Mouse (Mus musculus): ENCODE data around the gene Ptx4. TPM values are rescaled to one million over a fixed set of nuclear protein-coding genes. Genes with fewer than 3 reads are reported as not detected.

The Ptx4 gene
- total RNA-seq, 1 experiment from 2014 or later: not detected

GRCm38 (mm10) chr17:25169706-25170105, 49.1 kb downstream of the Ptx4 start:
- no peak for ATAC-seq (replicated peaks; ENCODE audit: insufficient number of reproducible peaks, low FRiP score, low TSS enrichment, poor library complexity, severe bottlenecking)

DNA sequence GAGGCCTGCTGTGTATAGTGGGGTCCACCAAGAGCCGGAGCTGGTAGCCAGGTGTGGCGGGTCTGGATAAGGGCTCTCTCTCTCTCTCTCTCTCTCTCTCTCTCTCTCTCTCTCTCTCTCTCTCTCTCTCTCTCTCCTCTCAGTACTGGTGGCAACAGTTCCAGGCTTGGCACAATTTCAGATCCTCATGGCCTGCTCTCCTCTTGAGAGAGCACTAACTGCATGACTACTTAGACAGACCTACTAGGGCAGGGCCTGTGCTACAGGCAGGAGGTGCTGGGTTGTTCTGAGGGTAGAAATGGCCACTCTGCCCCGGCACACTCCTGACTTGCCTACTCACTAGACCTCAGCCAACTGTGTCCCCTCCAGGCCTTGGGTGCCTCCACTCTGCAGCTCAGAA, 52.0 kb downstream of the Ptx4 start:
- ATAC-seq (replicated peaks; ENCODE audit: insufficient number of reproducible peaks, low FRiP score, low TSS enrichment, poor library complexity, severe bottlenecking): no peak

Other genes with a start within 250 kb of the Ptx4 start
- gene Nubp2, start 234.4 kb upstream of the Ptx4 start, total RNA-seq (2017): 34.3 to 41.0 TPM (median 40.1 TPM) in 3 replicates
- gene Spsb3, start 234.1 kb upstream of the Ptx4 start, total RNA-seq (2017): 16.6 to 25.9 TPM (median 20.5 TPM) in 3 replicates
- 12.0 to 20.2 TPM (median 12.9 TPM) in 3 replicates for gene Eme2, start 225.7 kb upstream of the Ptx4 start, total RNA-seq (2017)
- 13.4 to 24.4 TPM (median 19.0 TPM) in 3 replicates for gene Mrps34, start 225.6 kb upstream of the Ptx4 start, total RNA-seq (2017)
- gene Nme3, start 224.3 kb upstream of the Ptx4 start, total RNA-seq (2017): 28.0 to 48.6 TPM (median 30.1 TPM) in 3 replicates
- gene Mapk8ip3, start 183.8 kb upstream of the Ptx4 start, total RNA-seq (2017): 46.0 to 84.3 TPM (median 50.2 TPM) in 3 replicates
- gene Jpt2, start 160.1 kb upstream of the Ptx4 start, total RNA-seq (2017): 13.4 to 14.4 TPM (median 14.2 TPM) in 3 replicates
- 10.3 to 23.9 TPM (median 11.2 TPM) in 3 replicates for gene Cramp1l, start 105.0 kb upstream of the Ptx4 start, total RNA-seq (2017)
- 11.7 to 13.0 TPM (median 12.6 TPM) in 3 replicates for gene Ift140, start 104.7 kb upstream of the Ptx4 start, total RNA-seq (2017)
- gene Tmem204, start 37.2 kb upstream of the Ptx4 start, total RNA-seq (2017): not detected in 3 replicates
- 13.3 to 21.2 TPM (median 17.5 TPM) in 3 replicates for gene Telo2, start 4.8 kb upstream of the Ptx4 start, total RNA-seq (2017)
- 16.3 to 21.8 TPM (median 20.8 TPM) in 3 replicates for gene Clcn7, start 12.6 kb downstream of the Ptx4 start, total RNA-seq (2017)
- gene Ccdc154, start 41.7 kb downstream of the Ptx4 start, total RNA-seq (2017): not detected in 3 replicates
- gene Gm38655, start 54.7 kb downstream of the Ptx4 start, total RNA-seq (2017): not detected in 3 replicates
- 7.0 to 11.0 TPM (median 9.3 TPM) in 3 replicates for gene BC003965, start 63.8 kb downstream of the Ptx4 start, total RNA-seq (2017)
- 14.3 to 29.9 TPM (median 22.5 TPM) in 3 replicates for gene Unkl, start 67.6 kb downstream of the Ptx4 start, total RNA-seq (2017)
- gene Gnptg, start 119.4 kb downstream of the Ptx4 start, total RNA-seq (2017): 27.2 to 58.6 TPM (median 49.2 TPM) in 3 replicates
- gene Tsr3, start 119.4 kb downstream of the Ptx4 start, total RNA-seq (2017): 24.6 to 33.5 TPM (median 27.9 TPM) in 3 replicates
- gene Baiap3, start 135.6 kb downstream of the Ptx4 start, total RNA-seq (2017): 31.6 to 146 TPM (median 34.3 TPM) in 3 replicates
- 278 to 334 TPM (median 296 TPM) in 3 replicates for gene Ube2i, start 153.9 kb downstream of the Ptx4 start, total RNA-seq (2017)
- gene Prss34, start 177.6 kb downstream of the Ptx4 start, total RNA-seq (2017): 2.8 TPM in 1 of 3 replicates, not detected in the others
- not detected in 3 replicates for gene Prss28, start 187.9 kb downstream of the Ptx4 start, total RNA-seq (2017)
- not detected in 3 replicates for gene Prss29, start 197.9 kb downstream of the Ptx4 start, total RNA-seq (2017)
- gene Tpsab1, start 224.8 kb downstream of the Ptx4 start, total RNA-seq (2017): not detected in 3 replicates
- not detected in 3 replicates for gene Tpsb2, start 245.5 kb downstream of the Ptx4 start, total RNA-seq (2017)
- gene Tpsg1, start 248.5 kb downstream of the Ptx4 start, total RNA-seq (2017): not detected in 3 replicates